Mouse (Mus musculus) A20 (cell line): ENCODE measurements at regions not wholly inside any gene's neighbourhood (a gene's known extent, or its start where the extent isn't known, plus 50 kb on each side); places are given as distances from the start of the nearest gene placed in this dataset.
"Not testable (repeated sequence)": the region's sequence is repeated elsewhere in the genome, so short reads cannot be mapped to it uniquely, and the experiment has no call there.

Source experiments
- DNase-seq: peaks from one replicate; pipeline ENCODE4 v3.0.0-alpha.2; 2011; ENCODE audit warnings: low read depth, low spot score

DNA sequence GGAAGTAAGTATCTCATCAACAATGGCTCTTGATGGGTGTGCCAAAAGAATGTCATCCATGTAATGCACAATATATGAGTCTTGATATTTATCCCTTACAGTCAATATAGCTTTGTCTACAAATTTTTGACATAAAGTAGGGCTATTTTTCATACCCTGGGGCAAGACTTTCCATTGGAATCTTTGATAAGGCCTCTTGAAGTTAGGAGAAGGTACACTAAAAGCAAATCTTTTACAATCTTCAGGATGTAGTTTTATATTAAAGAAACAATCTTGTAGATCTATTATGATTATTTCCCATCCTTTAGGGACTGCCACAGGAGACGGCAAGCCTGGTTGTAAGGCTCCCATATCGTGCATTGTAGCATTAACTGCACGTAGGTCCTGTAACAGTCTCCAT, 1038.8 kb upstream of the Sel1l start:
- no peak for DNase-seq

DNA sequence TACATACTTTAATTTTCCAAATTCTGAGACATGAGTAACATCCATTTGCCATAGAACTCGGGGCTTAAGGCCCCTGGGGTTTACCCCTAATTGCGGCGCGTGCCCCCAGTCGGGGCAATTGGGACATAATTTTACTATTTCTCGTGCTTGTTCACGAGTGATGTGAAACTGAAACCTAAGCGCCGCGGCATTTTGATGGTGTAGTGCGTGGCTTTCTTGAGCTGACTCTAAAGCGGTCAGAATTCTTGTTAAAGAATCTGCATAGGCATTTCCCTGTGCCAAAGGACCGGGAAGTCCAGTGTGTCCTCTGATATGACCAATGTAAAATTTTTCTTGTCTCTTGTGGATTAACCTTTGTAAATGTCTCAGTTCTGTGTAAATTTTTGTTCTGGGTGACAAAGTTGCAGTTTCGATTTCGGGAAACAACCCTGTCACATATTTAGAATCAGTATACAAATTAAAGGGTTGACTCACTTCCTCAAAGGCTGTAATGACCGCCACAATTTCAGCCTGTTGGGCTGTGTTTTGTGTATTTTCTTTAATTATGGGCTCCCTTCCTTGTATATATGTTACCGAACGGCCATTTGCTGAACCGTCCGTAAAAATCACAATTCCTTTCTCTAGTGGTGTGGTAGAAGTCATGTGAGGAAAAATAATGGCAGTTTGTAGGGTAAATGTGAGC, 1037.6 kb upstream of the Sel1l start:
- DNase-seq: peak; percentile 81

GRCm38 (mm10) chr12:92884014-92884413, 1035.1 kb upstream of the Sel1l start:
- DNase-seq: peak; percentile 55

GRCm38 (mm10) chr12:92883091-92883490, 1034.1 kb upstream of the Sel1l start:
- DNase-seq: not testable (repeated sequence)

- not testable (repeated sequence) for DNase-seq
Observed at GRCm38 (mm10) chr12:92882540-92882939, 1033.6 kb upstream of the Sel1l start.

- DNase-seq: no peak
Observed at GRCm38 (mm10) chr12:92873602-92874001, 1024.6 kb upstream of the Sel1l start.

GRCm38 (mm10) chr12:92869336-92869735, 1020.4 kb upstream of the Sel1l start:
- no peak for DNase-seq

DNA sequence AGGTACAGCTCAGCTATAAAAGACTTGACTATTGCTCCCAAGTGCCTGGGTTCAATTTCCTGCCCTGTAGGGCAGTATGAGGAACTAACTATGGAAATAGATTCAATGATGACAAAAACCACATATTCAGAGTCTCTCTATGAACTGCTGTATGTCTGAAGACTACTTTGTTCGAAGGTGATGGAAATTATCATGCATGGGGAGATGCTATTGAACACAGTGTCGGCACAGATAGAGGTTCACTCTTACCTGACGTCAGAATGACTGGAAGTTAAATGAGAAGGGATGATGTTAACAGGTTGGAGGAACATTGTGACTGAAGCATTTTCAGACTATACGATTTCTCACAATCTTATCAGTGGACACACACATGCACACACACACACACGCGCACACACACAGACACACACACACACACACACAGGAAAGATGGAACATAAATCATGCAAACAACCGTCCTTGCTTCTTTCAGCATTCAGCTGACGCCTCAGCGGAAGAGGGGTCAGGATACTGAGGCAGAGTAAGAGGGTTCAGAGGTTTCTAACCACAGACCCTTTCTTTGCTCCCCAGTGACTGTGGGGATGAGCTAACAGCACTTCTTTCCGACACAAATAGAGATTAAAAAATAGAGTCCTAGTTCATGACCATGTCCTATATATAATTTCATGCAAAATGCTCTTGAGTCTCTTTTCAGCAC, 974.3 kb upstream of the Sel1l start:
- DNase-seq: no peak

DNA sequence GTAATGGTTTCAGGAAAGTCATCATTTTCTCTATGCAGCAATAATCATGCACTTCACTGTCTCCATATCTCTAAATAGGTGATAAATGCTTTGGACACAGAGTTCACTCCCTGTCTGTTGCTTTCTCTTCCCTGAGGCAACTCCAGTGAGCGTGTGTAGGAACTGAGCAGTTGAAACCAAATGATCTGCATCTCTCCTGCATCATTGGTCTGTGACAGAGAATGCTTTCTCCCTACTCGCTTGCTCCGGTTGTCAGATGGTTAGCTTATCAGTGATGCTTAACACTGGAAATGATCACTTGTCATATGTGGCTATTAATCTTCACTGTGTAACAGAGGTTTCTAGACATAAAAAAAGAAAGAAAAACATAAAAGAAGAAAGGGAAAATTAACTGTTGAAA, 969.7 kb upstream of the Sel1l start:
- DNase-seq: no peak

GRCm38 (mm10) chr12:92801121-92801520, 952.2 kb upstream of the Sel1l start:
- DNase-seq: no peak

DNA sequence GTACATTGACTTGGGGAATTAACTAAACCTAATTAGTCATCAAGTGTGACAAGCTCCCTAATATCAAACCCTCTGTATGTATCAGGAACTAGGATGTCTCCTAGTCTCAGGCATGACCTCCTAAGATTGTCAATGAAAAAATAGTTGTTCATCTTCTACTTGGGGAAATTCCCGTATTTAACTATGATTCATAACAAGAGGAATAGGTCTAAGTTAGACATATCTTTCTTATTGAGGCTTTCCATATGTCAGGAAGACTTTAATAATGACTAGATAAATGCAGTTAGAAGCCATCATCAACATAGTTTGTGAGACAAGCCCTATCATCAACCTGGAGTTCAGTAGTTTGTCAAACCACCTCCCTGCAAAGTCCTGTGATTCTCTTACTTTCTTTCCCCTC, 934.4 kb upstream of the Sel1l start:
- no peak for DNase-seq

GRCm38 (mm10) chr12:92779695-92780292, 930.8 kb upstream of the Sel1l start:
- DNase-seq: no peak

- DNase-seq: peak; percentile 7
Observed at GRCm38 (mm10) chr12:92775668-92776067, 926.7 kb upstream of the Sel1l start.

GRCm38 (mm10) chr12:92748576-92748975, 899.6 kb upstream of the Sel1l start:
- no peak for DNase-seq

GRCm38 (mm10) chr12:92740818-92741217, 891.9 kb upstream of the Sel1l start:
- DNase-seq: no peak

DNA sequence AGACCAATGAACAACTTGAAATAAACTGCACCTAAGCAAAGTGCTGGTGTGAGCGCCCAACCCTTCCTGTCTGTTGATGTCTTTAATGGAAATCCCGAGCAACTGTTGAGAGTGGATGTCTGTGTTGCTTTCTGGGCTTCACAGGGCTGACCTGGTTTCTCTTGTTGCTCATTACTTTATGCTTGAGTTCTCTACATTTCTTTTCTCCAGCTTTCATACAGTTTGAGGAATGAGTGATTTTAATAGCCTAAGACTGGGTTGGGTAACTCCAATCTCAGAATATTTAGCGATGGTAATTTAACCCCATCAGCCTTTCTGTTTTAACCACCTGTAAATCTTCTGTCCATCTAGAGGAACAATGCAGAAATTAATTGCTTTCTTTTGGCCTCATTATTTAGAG, 890.2 kb upstream of the Sel1l start:
- DNase-seq: no peak

DNA sequence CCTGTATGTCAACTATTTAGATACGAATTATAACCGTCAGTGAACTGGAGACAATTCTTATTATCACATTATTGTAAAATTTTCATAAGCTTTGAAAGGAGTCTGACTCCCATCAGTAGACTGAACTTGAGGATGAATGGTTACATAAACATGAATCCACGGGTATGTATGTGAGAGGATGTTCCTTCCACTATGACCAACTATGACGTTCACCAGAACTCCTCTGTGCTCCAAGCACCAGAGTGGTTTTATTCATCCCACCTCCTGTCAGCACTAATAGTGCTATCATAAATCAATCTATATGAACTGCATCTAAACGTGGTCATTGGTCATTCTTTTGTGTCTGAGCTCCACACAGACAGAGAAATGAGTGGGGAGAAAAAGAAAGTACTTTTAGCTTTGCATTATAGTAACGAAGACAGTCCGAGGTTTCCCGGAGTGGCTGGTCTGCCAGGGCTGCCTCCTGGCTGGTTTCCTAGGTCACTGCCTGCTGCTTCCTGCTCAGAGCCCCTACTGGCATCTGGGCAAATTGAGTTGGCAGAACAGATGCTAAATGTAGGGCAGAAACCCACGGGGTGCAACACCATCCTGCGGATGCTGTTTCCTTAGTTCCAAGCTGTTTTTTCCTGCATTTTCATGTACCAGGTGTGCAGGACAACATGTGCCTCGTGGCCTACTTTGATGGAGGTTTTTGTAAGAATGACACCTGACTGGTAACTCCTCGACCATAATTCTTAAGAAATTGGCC, 888.8 kb upstream of the Sel1l start:
- DNase-seq: no peak

DNA sequence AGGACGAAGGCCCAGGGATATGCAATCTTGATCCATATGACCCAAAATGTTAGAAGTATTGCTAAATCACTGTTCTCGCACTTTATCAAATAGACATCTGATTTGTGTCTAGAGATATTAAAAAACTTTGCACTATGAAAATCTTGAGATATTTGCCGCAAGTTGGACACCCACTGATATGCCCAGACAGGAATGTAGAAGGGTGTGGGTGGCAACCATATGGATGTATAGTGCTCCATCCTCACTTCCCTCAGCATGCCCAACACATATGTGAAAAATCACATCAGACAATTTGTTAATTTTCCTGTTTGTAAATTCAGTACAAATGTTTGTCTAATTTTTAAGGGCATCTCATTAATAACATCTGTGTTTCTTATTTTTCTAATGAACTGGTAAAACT, 874.1 kb upstream of the Sel1l start:
- no peak for DNase-seq

DNA sequence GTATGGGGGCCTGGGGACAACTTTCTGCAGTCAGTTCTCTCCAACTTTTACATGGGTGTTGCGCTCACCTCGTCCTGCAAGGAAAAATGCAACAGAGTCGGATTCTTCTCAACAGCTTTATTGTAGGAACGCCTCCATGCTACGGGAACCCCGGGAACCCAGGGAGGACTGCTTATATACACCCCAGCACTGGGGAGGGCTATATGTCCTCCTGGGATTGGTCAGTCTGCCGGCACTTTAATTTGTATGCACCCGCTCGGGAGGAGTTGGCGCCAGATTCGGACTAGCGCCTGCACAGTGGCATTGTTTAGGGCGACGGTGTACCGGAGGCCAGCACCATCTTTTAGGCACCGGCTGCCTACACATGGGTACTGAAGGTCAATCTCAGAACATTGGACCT, 864.5 kb upstream of the Sel1l start:
- DNase-seq: no peak

GRCm38 (mm10) chr12:92708466-92708865, 859.5 kb upstream of the Sel1l start:
- no peak for DNase-seq

DNA sequence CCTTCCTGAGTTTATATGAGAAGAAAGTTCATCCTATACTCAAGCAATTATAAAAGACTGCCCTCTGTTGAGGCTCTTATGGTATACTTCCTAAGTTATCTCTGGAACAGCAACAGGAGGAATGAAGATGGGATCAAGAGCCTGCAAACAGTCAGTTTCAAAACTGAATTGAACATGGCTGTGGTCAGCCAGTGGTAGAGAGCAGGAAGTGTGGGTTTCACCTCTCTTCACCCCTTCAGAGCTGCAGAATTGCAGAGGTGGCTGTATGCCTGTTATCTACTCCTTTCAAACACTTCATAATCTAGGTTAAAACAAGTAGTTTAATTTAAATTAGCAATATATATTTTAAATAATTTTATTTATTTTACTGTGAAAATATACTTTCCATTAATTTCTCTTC, 854.8 kb upstream of the Sel1l start:
- no peak for DNase-seq

DNA sequence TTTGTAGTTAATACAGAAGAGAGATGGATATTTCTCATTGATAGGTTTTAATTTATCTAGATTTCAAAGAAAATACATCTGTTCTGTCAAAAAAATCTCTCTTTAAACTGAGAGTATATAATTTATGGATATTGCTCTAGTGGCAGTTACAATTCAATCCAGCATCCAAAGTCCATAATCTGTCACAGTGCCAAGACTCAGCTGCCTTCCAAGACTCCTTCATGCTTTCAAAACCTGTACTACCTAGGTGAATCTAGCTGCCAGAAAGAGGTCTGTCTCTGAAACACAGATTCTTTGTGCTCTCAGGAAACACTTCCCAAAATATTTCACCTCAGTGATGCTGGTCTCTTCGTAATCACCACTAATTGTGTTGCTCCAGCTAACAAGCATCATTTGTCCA, 844.0 kb upstream of the Sel1l start:
- DNase-seq: no peak
